Mouse (Mus musculus): Measurements from ENCODE around the gene Pou2f3. TPM values are rescaled to one million over a fixed set of nuclear protein-coding genes. Genes with fewer than 3 reads are reported as not detected.

Pou2f3 gene
- polyA plus RNA-seq, 1 experiment from 2014 or later, result 0.07 TPM

- H3K27me3 ChIP-seq (ENCODE audit: control insufficient read depth, insufficient read depth, low read depth, low read length), result peaks cover 68% of the 10 kb centered on the region
- no peaks in the 10 kb centered on the region for H3K9me3 ChIP-seq (replicated peaks; ENCODE audit: control insufficient read depth, low read length)
- H3K36me3 ChIP-seq (ENCODE audit: control insufficient read depth, insufficient read depth), result no peaks in the 10 kb centered on the region
- H3K4me3 ChIP-seq (ENCODE audit: low read depth, low read length), result no peak overlapping the region
- 3% methylated on average over 41 of the region's 41 CpGs for WGBS (ENCODE audit: insufficient replicate concordance)
- no peak overlapping the region for H3K9ac ChIP-seq (ENCODE audit: low read depth, low read length)
- H3K4me2 ChIP-seq (ENCODE audit: low read depth, low read length), result no peak overlapping the region
- no peak; the same call in 1 of the 2 replicates for ATAC-seq (ENCODE audit: low read depth)
- no peaks in the 10 kb centered on the region for H3K4me1 ChIP-seq (ENCODE audit: control insufficient read depth, low read depth, low read length)
- no peak overlapping the region for H3K27ac ChIP-seq (ENCODE audit: low read length)
These were observed 4.7 kb downstream of the Pou2f3 start for GRCm38 (mm10) chr9:43205343-43206021.

DNA sequence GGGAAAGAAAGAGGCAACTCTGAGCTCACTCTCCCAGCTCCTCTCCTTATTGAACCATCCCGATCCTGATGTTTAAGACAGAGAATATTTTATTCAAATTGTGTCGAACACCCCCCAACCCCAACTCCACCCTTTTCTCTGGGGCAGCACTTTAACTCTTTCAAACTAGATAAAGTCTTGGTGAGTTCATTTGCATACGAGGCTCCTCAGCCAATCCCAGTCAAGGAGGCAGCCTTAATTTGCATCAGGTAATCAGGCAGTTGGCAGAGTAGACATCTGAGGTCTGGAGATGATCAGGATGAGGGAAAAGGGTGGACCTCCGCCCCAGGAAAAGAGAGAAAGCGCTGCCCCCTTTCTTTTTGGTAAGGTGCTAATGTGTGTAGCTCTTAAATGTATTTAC, 10.0 kb downstream of the Pou2f3 start:
- 5% methylated on average over 5 of the region's 5 CpGs for whole genome bisulfite sequencing (ENCODE audit: insufficient replicate concordance)
- no peak overlapping the region for H3K4me2 ChIP-seq (ENCODE audit: low read depth, low read length)
- H3K4me3 ChIP-seq (ENCODE audit: low read depth, low read length), result no peak overlapping the region
- ATAC-seq (ENCODE audit: low read depth), result no peak
- peaks cover 47% of the 10 kb centered on the region for H3K27me3 ChIP-seq (ENCODE audit: control insufficient read depth, insufficient read depth, low read depth, low read length)
- H3K9me3 ChIP-seq (replicated peaks; ENCODE audit: control insufficient read depth, low read length), result no peaks in the 10 kb centered on the region
- no peak overlapping the region for H3K27ac ChIP-seq (ENCODE audit: low read length)
- H3K4me1 ChIP-seq (ENCODE audit: control insufficient read depth, low read depth, low read length), result no peaks in the 10 kb centered on the region
- no peak overlapping the region for H3K9ac ChIP-seq (ENCODE audit: low read depth, low read length)
- no peaks in the 10 kb centered on the region for H3K36me3 ChIP-seq (ENCODE audit: control insufficient read depth, insufficient read depth)

GRCm38 (mm10) chr9:43194001-43194400, 16.2 kb downstream of the Pou2f3 start:
- Histone ChIP-seq H3K9me3 (replicated peaks; ENCODE audit: control insufficient read depth, low read length) (no peaks in the 10 kb centered on the region), H3K36me3 (ENCODE audit: control insufficient read depth, insufficient read depth) (no peaks in the 10 kb centered on the region), H3K4me3 (ENCODE audit: low read depth, low read length) (no peak overlapping the region), H3K27me3 (ENCODE audit: control insufficient read depth, insufficient read depth, low read depth, low read length) (peaks cover 3% of the 10 kb centered on the region; the same call in 1 of the 2 replicates), H3K9ac (ENCODE audit: low read depth, low read length) (no peak overlapping the region), H3K4me1 (ENCODE audit: control insufficient read depth, low read depth, low read length) (no peaks in the 10 kb centered on the region), H3K4me2 (ENCODE audit: low read depth, low read length) (no peak overlapping the region), H3K27ac (ENCODE audit: low read length) (no peak overlapping the region)
- ATAC-seq (ENCODE audit: low read depth), result no peak
- WGBS (ENCODE audit: insufficient replicate concordance), result 15% methylated on average over 9 of the region's 9 CpGs

DNA sequence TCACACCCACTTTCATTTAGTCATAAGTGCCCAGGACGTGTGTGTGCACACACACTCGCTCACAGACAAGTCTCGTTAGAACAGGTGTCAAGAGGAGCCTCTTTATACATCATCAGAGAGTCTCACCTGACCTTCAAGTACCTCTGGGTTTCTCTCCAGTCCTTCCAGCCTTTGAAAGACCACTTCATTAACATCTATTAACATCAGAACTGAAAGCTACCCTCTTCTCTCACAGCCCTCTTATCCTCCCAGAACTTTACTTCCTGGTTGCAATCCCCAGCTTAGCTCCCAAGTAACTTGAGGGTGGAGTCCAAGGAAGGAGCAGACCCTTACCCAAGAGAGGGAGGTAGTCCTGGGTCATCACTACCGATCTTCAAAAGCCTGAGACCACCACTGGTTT, 18.6 kb downstream of the Pou2f3 start:
- Histone ChIP-seq H3K9ac (ENCODE audit: low read depth, low read length) (no peak overlapping the region), H3K36me3 (ENCODE audit: control insufficient read depth, insufficient read depth) (no peaks in the 10 kb centered on the region), H3K4me1 (ENCODE audit: control insufficient read depth, low read depth, low read length) (no peaks in the 10 kb centered on the region), H3K4me3 (ENCODE audit: low read depth, low read length) (no peak overlapping the region), H3K27ac (ENCODE audit: low read length) (no peak overlapping the region), H3K27me3 (ENCODE audit: control insufficient read depth, insufficient read depth, low read depth, low read length) (no peaks in the 10 kb centered on the region), H3K4me2 (ENCODE audit: low read depth, low read length) (no peak overlapping the region), H3K9me3 (replicated peaks; ENCODE audit: control insufficient read depth, low read length) (no peaks in the 10 kb centered on the region)
- 32% methylated on average over 4 of the region's 4 CpGs for WGBS (ENCODE audit: insufficient replicate concordance)
- no peak for ATAC-seq (ENCODE audit: low read depth)

DNA sequence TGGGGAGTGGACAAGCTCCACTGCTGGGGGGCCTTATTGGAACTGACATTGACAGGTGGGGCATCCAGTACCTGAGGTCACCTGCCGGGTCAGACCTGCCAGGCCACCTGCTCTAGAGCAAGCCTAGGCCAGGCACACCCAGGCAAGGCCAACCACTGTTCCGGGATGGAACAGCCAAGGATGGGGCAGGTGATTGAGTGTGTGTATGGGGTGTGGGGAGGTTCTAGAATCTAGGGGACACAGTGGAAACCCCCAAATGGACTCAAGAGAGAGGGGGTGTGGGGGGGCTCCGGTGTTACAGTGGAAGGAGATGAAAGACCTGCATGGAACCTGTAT, 21.2 kb downstream of the Pou2f3 start:
- Histone ChIP-seq H3K27me3 (ENCODE audit: control insufficient read depth, insufficient read depth, low read depth, low read length) (no peaks in the 10 kb centered on the region), H3K4me2 (ENCODE audit: low read depth, low read length) (no peak overlapping the region), H3K4me3 (ENCODE audit: low read depth, low read length) (no peak overlapping the region), H3K27ac (ENCODE audit: low read length) (no peak overlapping the region), H3K36me3 (ENCODE audit: control insufficient read depth, insufficient read depth) (no peaks in the 10 kb centered on the region), H3K9ac (ENCODE audit: low read depth, low read length) (no peak overlapping the region), H3K9me3 (replicated peaks; ENCODE audit: control insufficient read depth, low read length) (no peaks in the 10 kb centered on the region), H3K4me1 (ENCODE audit: control insufficient read depth, low read depth, low read length) (no peaks in the 10 kb centered on the region)
- 35% methylated on average over 3 of the region's 3 CpGs for WGBS (ENCODE audit: insufficient replicate concordance)
- ATAC-seq (ENCODE audit: low read depth), result no peak

- Histone ChIP-seq H3K9me3 (replicated peaks; ENCODE audit: control insufficient read depth, low read length) (no peaks in the 10 kb centered on the region), H3K27ac (ENCODE audit: low read length) (no peak overlapping the region), H3K27me3 (ENCODE audit: control insufficient read depth, insufficient read depth, low read depth, low read length) (no peaks in the 10 kb centered on the region), H3K4me3 (ENCODE audit: low read depth, low read length) (no peak overlapping the region), H3K36me3 (ENCODE audit: control insufficient read depth, insufficient read depth) (no peaks in the 10 kb centered on the region), H3K4me2 (ENCODE audit: low read depth, low read length) (no peak overlapping the region), H3K4me1 (ENCODE audit: control insufficient read depth, low read depth, low read length) (no peaks in the 10 kb centered on the region), H3K9ac (ENCODE audit: low read depth, low read length) (no peak overlapping the region)
- no peak for ATAC-seq (ENCODE audit: low read depth)
- WGBS (ENCODE audit: insufficient replicate concordance), result 66% methylated on average over 12 of the region's 12 CpGs
These were observed 21.7 kb downstream of the Pou2f3 start for GRCm38 (mm10) chr9:43188309-43189020.

DNA sequence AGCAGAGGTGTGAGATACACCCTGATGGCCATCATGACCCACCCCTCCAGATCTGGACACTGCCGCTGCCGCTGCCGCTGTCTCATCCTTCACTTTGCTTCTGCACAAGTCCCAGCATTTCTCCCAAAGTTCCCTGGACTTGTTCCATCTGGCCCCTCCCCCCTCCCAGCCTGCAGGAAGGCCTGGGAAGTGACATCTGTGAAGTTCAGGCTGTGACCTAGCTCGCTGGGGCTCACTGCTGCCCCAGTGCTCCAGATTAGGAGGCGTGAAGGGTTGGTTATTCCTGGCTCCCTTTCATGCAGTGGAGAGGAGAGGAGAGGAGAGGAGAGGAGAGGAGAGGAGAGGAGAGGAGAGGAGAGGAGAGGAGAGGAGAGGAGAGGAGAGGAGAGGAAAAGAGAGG, 30.6 kb downstream of the Pou2f3 start:
- no peak for ATAC-seq (ENCODE audit: low read depth)

DNA sequence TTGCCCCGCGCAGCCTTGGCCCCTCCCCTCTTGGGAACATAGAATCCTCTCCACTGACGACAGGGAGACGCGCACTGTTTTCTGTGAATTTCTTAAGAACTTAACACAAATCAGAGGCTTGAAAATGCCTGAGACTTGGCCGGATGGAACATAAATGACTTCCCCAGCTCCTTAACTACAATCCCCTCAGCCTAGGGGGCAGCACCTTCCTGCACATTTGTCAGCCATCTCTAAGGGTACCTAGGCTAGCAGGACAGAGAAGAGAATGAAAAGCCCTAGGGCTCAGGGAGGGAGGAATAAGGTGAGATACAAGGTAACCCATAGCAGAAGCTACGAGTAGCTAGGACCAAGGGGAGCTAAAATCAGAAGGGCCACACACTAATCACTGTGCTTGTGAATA, 32.0 kb downstream of the Pou2f3 start:
- whole genome bisulfite sequencing (ENCODE audit: insufficient replicate concordance), result 52% methylated on average over 7 of the region's 7 CpGs
- no peaks in the 10 kb centered on the region for H3K9me3 ChIP-seq (replicated peaks; ENCODE audit: control insufficient read depth, low read length)
- no peak overlapping the region for H3K9ac ChIP-seq (ENCODE audit: low read depth, low read length)
- no peak overlapping the region for H3K4me2 ChIP-seq (ENCODE audit: low read depth, low read length)
- H3K4me3 ChIP-seq (ENCODE audit: low read depth, low read length), result no peak overlapping the region
- H3K4me1 ChIP-seq (ENCODE audit: control insufficient read depth, low read depth, low read length), result no peaks in the 10 kb centered on the region
- no peak for ATAC-seq (ENCODE audit: low read depth)
- H3K27ac ChIP-seq (ENCODE audit: low read length), result no peak overlapping the region
- H3K27me3 ChIP-seq (ENCODE audit: control insufficient read depth, insufficient read depth, low read depth, low read length), result no peaks in the 10 kb centered on the region
- no peaks in the 10 kb centered on the region for H3K36me3 ChIP-seq (ENCODE audit: control insufficient read depth, insufficient read depth)

More for the DNA sequence above, 30.6 kb downstream of the Pou2f3 start:
- no peaks in the 10 kb centered on the region for H3K4me1 ChIP-seq (ENCODE audit: control insufficient read depth, low read depth, low read length)
- WGBS (ENCODE audit: insufficient replicate concordance), result 59% methylated on average over 5 of the region's 5 CpGs
- H3K27ac ChIP-seq (ENCODE audit: low read length), result no peak overlapping the region
- no peaks in the 10 kb centered on the region for H3K27me3 ChIP-seq (ENCODE audit: control insufficient read depth, insufficient read depth, low read depth, low read length)
- no peak overlapping the region for H3K9ac ChIP-seq (ENCODE audit: low read depth, low read length)
- no peak overlapping the region for H3K4me3 ChIP-seq (ENCODE audit: low read depth, low read length)
- no peak overlapping the region for H3K4me2 ChIP-seq (ENCODE audit: low read depth, low read length)
- no peaks in the 10 kb centered on the region for H3K36me3 ChIP-seq (ENCODE audit: control insufficient read depth, insufficient read depth)
- no peaks in the 10 kb centered on the region for H3K9me3 ChIP-seq (replicated peaks; ENCODE audit: control insufficient read depth, low read length)

DNA sequence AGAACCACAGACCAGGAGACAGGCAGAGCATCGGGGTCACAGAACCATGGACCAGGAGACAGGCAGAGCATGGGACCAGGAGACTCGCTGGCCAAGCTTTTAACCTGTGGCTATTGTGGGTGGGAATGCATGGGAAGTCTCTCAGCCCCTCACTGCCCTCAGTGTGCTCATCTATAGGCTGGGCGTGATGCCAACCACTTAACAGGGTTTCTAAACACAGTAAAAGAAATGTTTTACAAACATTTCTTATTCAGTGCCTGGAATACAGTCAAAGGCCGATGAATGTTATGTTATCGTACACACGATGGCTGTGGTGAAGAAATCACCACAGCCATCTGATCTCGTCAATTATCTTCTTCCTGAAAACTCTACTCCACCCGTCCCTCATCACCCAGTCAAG, 43.1 kb downstream of the Pou2f3 start:
- no peak overlapping the region for H3K4me2 ChIP-seq (ENCODE audit: low read depth, low read length)
- H3K36me3 ChIP-seq (ENCODE audit: control insufficient read depth, insufficient read depth), result no peaks in the 10 kb centered on the region
- ATAC-seq (ENCODE audit: low read depth), result no peak
- H3K9me3 ChIP-seq (replicated peaks; ENCODE audit: control insufficient read depth, low read length), result no peaks in the 10 kb centered on the region
- H3K9ac ChIP-seq (ENCODE audit: low read depth, low read length), result no peak overlapping the region
- 50% methylated on average over 8 of the region's 8 CpGs for WGBS (ENCODE audit: insufficient replicate concordance)
- H3K4me3 ChIP-seq (ENCODE audit: low read depth, low read length), result no peak overlapping the region
- H3K4me1 ChIP-seq (ENCODE audit: control insufficient read depth, low read depth, low read length), result no peaks in the 10 kb centered on the region
- no peaks in the 10 kb centered on the region for H3K27me3 ChIP-seq (ENCODE audit: control insufficient read depth, insufficient read depth, low read depth, low read length)
- H3K27ac ChIP-seq (ENCODE audit: low read length), result no peak overlapping the region
